In the genomic region with DNA sequence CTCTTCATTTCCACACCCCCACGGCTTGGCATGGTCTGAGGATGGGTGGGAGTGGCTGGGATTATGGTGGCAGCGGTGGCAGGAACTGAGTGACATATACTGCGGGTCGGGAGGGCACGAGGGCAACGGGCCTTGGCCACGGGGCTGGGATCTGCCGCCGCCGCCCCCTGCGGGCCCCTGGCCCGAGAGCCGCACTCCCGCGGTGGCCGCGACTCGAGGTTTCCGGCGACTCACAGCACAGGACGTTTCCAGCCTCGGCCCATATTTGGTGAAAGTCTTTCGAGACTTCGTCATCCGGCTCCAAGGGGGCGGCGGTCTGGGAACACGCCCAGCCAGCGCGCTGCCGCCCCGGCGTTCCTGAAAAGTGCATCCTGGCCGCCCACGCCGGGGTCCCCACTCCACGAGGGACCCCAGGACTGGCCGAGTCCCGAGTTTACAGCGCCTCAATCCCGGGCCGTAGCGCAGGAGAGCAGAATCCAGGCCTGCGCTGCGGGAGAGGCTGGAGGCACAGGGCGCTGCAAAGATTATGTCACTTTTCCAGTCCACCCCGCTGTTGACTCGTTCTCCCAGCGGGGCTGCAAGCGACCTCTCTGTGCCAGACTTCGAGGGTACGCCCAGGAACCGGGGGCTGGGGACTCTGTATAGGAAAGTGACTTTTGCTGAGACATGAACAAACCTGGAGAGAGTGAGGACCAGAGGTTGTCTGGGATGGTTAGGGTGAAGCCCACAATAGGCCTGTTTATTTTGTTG, we compare ENCODE assay signal across 8 mouse cellular contexts. TPM values are rescaled to one million over a fixed set of nuclear protein-coding genes. Genes with fewer than 3 reads are reported as not detected.
DNase-seq lines count a peak whose midpoint lies in the region; ATAC-seq and TF ChIP-seq lines count a peak whose summit lies in the region.

No protein-coding gene starts in this region.

- H3K4me2 ChIP-seq in hindbrain, embryonic 13.5 days, result peak overlapping the region; percentile 74
- H3K4me2 ChIP-seq in limb, embryonic 11.5 days (ENCODE audit: low read depth, severe bottlenecking), result peak overlapping the region; percentile 80
- peak overlapping the region; percentile 83 for H3K4me2 ChIP-seq in midbrain, embryonic 11.5 days
- H3K4me2 ChIP-seq in stomach, embryonic 15.5 days, result peak overlapping the region; percentile 89

- TF ChIP-seq CTCF in cerebellum, adult 2 months (IDR thresholded peaks at IDR 0.05; ENCODE audit: borderline replicate concordance, insufficient read depth, low read depth, low read length), result no peak

- WGBS in cerebellum, adult 2 months, result 1% methylated on average over 51 of the region's 53 CpGs
- WGBS in hindbrain, embryonic 13.5 days, result 1% methylated on average over 53 of the region's 53 CpGs
- WGBS in limb, embryonic 11.5 days, result under 1% methylated on average over 51 of the region's 53 CpGs
- under 1% methylated on average over 53 of the region's 53 CpGs for WGBS in midbrain, embryonic 11.5 days
- WGBS in stomach, embryonic 15.5 days, result under 1% methylated on average over 53 of the region's 53 CpGs

- no peaks in the 10 kb centered on the region for H3K36me3 ChIP-seq in hindbrain, embryonic 13.5 days
- no peaks in the 10 kb centered on the region for H3K36me3 ChIP-seq in limb, embryonic 11.5 days (ENCODE audit: control insufficient read depth, insufficient read depth, low read length)
- no peaks in the 10 kb centered on the region for H3K36me3 ChIP-seq in midbrain, embryonic 11.5 days (ENCODE audit: control insufficient read depth, insufficient read depth, low read length)
- no peaks in the 10 kb centered on the region for H3K36me3 ChIP-seq in stomach, embryonic 15.5 days

- no peaks in the 10 kb centered on the region for H3K9me3 ChIP-seq in hindbrain, embryonic 13.5 days
- no peaks in the 10 kb centered on the region for H3K9me3 ChIP-seq in limb, embryonic 11.5 days (ENCODE audit: control insufficient read depth, low read length)
- no peaks in the 10 kb centered on the region for H3K9me3 ChIP-seq in midbrain, embryonic 11.5 days (ENCODE audit: control insufficient read depth, low read length)
- no peaks in the 10 kb centered on the region for H3K9me3 ChIP-seq in stomach, embryonic 15.5 days

- H3K9ac ChIP-seq in hindbrain, embryonic 13.5 days, result peak overlapping the region; percentile 71
- H3K9ac ChIP-seq in limb, embryonic 11.5 days (ENCODE audit: low read length), result peak overlapping the region; percentile 74
- peak overlapping the region; percentile 62 for H3K9ac ChIP-seq in midbrain, embryonic 11.5 days (ENCODE audit: low read length)
- H3K9ac ChIP-seq in stomach, embryonic 15.5 days, result peak overlapping the region; percentile 66

- TF ChIP-seq POLR2A in cerebellum, adult 2 months (IDR thresholded peaks at IDR 0.05; ENCODE audit: borderline replicate concordance, insufficient read depth, low read length), result no peak

- ATAC-seq in hindbrain, embryonic 13.5 days (ENCODE audit: low FRiP score), result no peak
- peak; percentile 52 for ATAC-seq in limb, embryonic 11.5 days (ENCODE audit: insufficient number of reproducible peaks, low FRiP score, low TSS enrichment, low read depth)
- ATAC-seq in midbrain, embryonic 11.5 days (ENCODE audit: low FRiP score), result peak; percentile 22
- peak; percentile 41 for ATAC-seq in stomach, embryonic 15.5 days (ENCODE audit: insufficient read depth, low FRiP score, low read depth)

- no peaks in the 10 kb centered on the region; the same call in 1 of the 2 replicates for H3K27me3 ChIP-seq in cerebellum, adult 2 months (ENCODE audit: control insufficient read depth, insufficient read depth, low read length)
- peaks cover 47% of the 10 kb centered on the region for H3K27me3 ChIP-seq in hindbrain, embryonic 13.5 days
- no peaks in the 10 kb centered on the region for H3K27me3 ChIP-seq in limb, embryonic 11.5 days (ENCODE audit: control insufficient read depth, insufficient read depth, low read length)
- H3K27me3 ChIP-seq in midbrain, embryonic 11.5 days (ENCODE audit: control insufficient read depth, insufficient read depth, low read length), result peaks cover 26% of the 10 kb centered on the region
- no peaks in the 10 kb centered on the region for H3K27me3 ChIP-seq in stomach, embryonic 15.5 days (replicated peaks)

- H3K4me1 ChIP-seq in cerebellum, adult 2 months (ENCODE audit: control insufficient read depth, insufficient read depth, low read length), result 0 out of 2 replicates have a peak, but pooled peaks cover 4% of the 10 kb centered on the region
- peaks cover 63% of the 10 kb centered on the region for H3K4me1 ChIP-seq in hindbrain, embryonic 13.5 days (replicated peaks)
- H3K4me1 ChIP-seq in limb, embryonic 11.5 days (ENCODE audit: control insufficient read depth, insufficient read depth, low read length), result peaks cover 23% of the 10 kb centered on the region
- H3K4me1 ChIP-seq in midbrain, embryonic 11.5 days (ENCODE audit: control insufficient read depth, insufficient read depth, low read length), result peaks cover 44% of the 10 kb centered on the region
- peaks cover 23% of the 10 kb centered on the region for H3K4me1 ChIP-seq in stomach, embryonic 15.5 days

- H3K27ac ChIP-seq in cerebellum, adult 2 months (ENCODE audit: insufficient read depth, low read length), result no peak overlapping the region
- H3K27ac ChIP-seq in hindbrain, embryonic 13.5 days, result no peak overlapping the region
- peak overlapping the region; percentile 48 for H3K27ac ChIP-seq in limb, embryonic 11.5 days (replicated peaks; ENCODE audit: low read depth, low read length)
- no peak overlapping the region for H3K27ac ChIP-seq in midbrain, embryonic 11.5 days (ENCODE audit: low read depth, low read length)
- H3K27ac ChIP-seq in stomach, embryonic 15.5 days, result peak overlapping the region; percentile 95

- DNase-seq in cerebellum, adult 2 months, result peak; percentile 20 to 23
- DNase-seq in cerebellum, adult 11-12 months, result no peak
- peak; percentile 60 for DNase-seq in brain, adult 2 months (ENCODE audit: low read depth, low spot score)
- peak; percentile 73 for DNase-seq in gastrocnemius, adult 18-20 months (ENCODE audit: low spot score)
- peak; percentile 87 for DNase-seq in limb, embryonic 11.5 days (ENCODE audit: low spot score)
- DNase-seq in midbrain, embryonic 11.5 days (ENCODE audit: low spot score, missing footprints), result peak; percentile 95

- H3K4me3 ChIP-seq in cerebellum, adult 2 months (replicated peaks; ENCODE audit: insufficient read depth, low read depth, low read length), result peak overlapping the region; percentile 6
- peak overlapping the region; percentile 44 for H3K4me3 ChIP-seq in hindbrain, embryonic 13.5 days
- peak overlapping the region; percentile 39 for H3K4me3 ChIP-seq in limb, embryonic 11.5 days (ENCODE audit: low read depth, low read length)
- peak overlapping the region; percentile 36 for H3K4me3 ChIP-seq in midbrain, embryonic 11.5 days (ENCODE audit: low read depth, low read length)
- peak overlapping the region; percentile 67 for H3K4me3 ChIP-seq in stomach, embryonic 15.5 days (replicated peaks)

RNA-seq across cellular contexts. Expression of gene Ccn1, which starts 3.6 kb away (rescaled TPM):
- polyA plus RNA-seq in cerebellum, adult 2 months (2012; rRNA removed), result 2.8 TPM in 2 replicates
- 100 to 1,000 TPM in 1 of 2 experiments, 10 to 100 TPM in 1; 45.3 to 211 TPM for total RNA-seq in gastrocnemius, adult 18-20 months (2021)
- polyA plus RNA-seq in hindbrain, embryonic 13.5 days (2015; fragmentation: Nextera tagmentation; extraction: Ambion mirVana), result 10.1 and 11.2 TPM in 2 replicates
- 26.4 and 29.8 TPM in 2 replicates for polyA plus RNA-seq in limb, embryonic 11.5 days (2014; fragmentation: Nextera tagmentation; extraction: Ambion mirVana)
- polyA plus RNA-seq in midbrain, embryonic 11.5 days (2014; fragmentation: Nextera tagmentation; extraction: Ambion mirVana), result 14.1 and 15.7 TPM in 2 replicates
- 39.7 and 45.1 TPM in 2 replicates for polyA plus RNA-seq in stomach, embryonic 15.5 days (2015; fragmentation: Nextera tagmentation; extraction: Ambion mirVana)

Comparison
In these comparisons a context has a peak if more than half of its experiments do, and no peak if none do; other contexts are left out.
1. H3K27ac ChIP-seq: peak in limb, embryonic 11.5 days (single experiment) and stomach, embryonic 15.5 days (single experiment); none in cerebellum, adult 2 months (single experiment), hindbrain, embryonic 13.5 days (single experiment) and midbrain, embryonic 11.5 days (single experiment).
2. H3K4me3 ChIP-seq: peak in every context shown above with its lines; median percentile 67 in stomach, embryonic 15.5 days; 44 in hindbrain, embryonic 13.5 days; 39 in limb, embryonic 11.5 days; 36 in midbrain, embryonic 11.5 days; 6 in cerebellum, adult 2 months.
3. Peak in every context shown above with its lines, with median percentiles within 50 percentile points of each other: H3K4me2 ChIP-seq and H3K9ac ChIP-seq.